Mouse (Mus musculus): ENCODE measurements around the gene Trappc2l.
"Not testable (repeated sequence)": the region's sequence is repeated elsewhere in the genome, so short reads cannot be mapped to it uniquely, and the experiment has no call there.

GRCm38 (mm10) chr8:122573176-122573575, 38.3 kb upstream of the Trappc2l start:
- not testable (repeated sequence) for TF ChIP-seq POLR2A (IDR thresholded peaks at IDR 0.05; ENCODE audit: borderline replicate concordance, low read depth, low read length); CTCF (IDR thresholded peaks at IDR 0.05; ENCODE audit: low read depth, low read length)
